Comparison of ENCODE assay signal across 8 mouse cellular contexts in genomic region chr19:59345081-59345657, GRCm38 (mm10). TPM values are rescaled to one million over a fixed set of nuclear protein-coding genes. Genes with fewer than 3 reads are reported as not detected.
DNase-seq lines count a peak whose midpoint lies in the region; ATAC-seq and TF ChIP-seq lines count a peak whose summit lies in the region.

No protein-coding gene starts in this region.

- H3K9ac ChIP-seq in heart, embryonic 15.5 days = peak overlapping the region; percentile 96
- H3K9ac ChIP-seq in kidney, postnatal 0 days (ENCODE audit: low read depth, low read length) = peak overlapping the region; percentile 92
- H3K9ac ChIP-seq in lung, embryonic 14.5 days = peak overlapping the region; percentile 91
- peak overlapping the region; percentile 87 for H3K9ac ChIP-seq in neural tube, embryonic 13.5 days

- peak overlapping the region; percentile 94 for H3K27ac ChIP-seq in heart, embryonic 15.5 days
- peak overlapping the region; percentile 93 for H3K27ac ChIP-seq in kidney, postnatal 0 days
- H3K27ac ChIP-seq in lung, embryonic 14.5 days (ENCODE audit: low read depth) = peak overlapping the region; percentile 92
- peak overlapping the region; percentile 96 for H3K27ac ChIP-seq in neural tube, embryonic 13.5 days (replicated peaks)

- DNase-seq in CD8-positive naive resting alpha-beta T cell, adult 2 months (ENCODE audit: low read depth in 2 of 2, low spot score in 2 of 2) = peak; percentile 59 to 62
- DNase-seq in adrenal gland, adult 2 months = peak; percentile 74
- DNase-seq in kidney, postnatal 0 days (ENCODE audit: low spot score) = peak; percentile 72
- peak; percentile 57 for DNase-seq in lung, embryonic 14.5 days
- peak; percentile 54 for DNase-seq in urinary bladder, adult 2 months (ENCODE audit: low spot score)

- under 1% methylated on average over 63 of the region's 70 CpGs for WGBS in heart, embryonic 15.5 days
- WGBS in kidney, postnatal 0 days = under 1% methylated on average over 67 of the region's 70 CpGs
- WGBS in lung, embryonic 14.5 days = under 1% methylated on average over 54 of the region's 70 CpGs
- 0% methylated on average over 65 of the region's 70 CpGs for WGBS in neural tube, embryonic 13.5 days

- peak overlapping the region; percentile 98 for H3K4me3 ChIP-seq in heart, embryonic 15.5 days
- peak overlapping the region; percentile 93 for H3K4me3 ChIP-seq in kidney, postnatal 0 days (replicated peaks; ENCODE audit: low read depth, low read length)
- H3K4me3 ChIP-seq in lung, embryonic 14.5 days (ENCODE audit: low read depth, low read length) = peak overlapping the region; percentile 91
- H3K4me3 ChIP-seq in neural tube, embryonic 13.5 days = peak overlapping the region; percentile 79

- no peaks in the 10 kb centered on the region for H3K9me3 ChIP-seq in heart, embryonic 15.5 days (replicated peaks)
- no peaks in the 10 kb centered on the region for H3K9me3 ChIP-seq in kidney, postnatal 0 days (replicated peaks; ENCODE audit: low read length)
- H3K9me3 ChIP-seq in lung, embryonic 14.5 days (ENCODE audit: low read depth, low read length) = no peaks in the 10 kb centered on the region
- H3K9me3 ChIP-seq in neural tube, embryonic 13.5 days = no peaks in the 10 kb centered on the region

- H3K4me1 ChIP-seq in heart, embryonic 15.5 days (replicated peaks) = peaks cover 27% of the 10 kb centered on the region
- peaks cover 6% of the 10 kb centered on the region; the same call in 1 of the 2 replicates for H3K4me1 ChIP-seq in kidney, postnatal 0 days (replicated peaks; ENCODE audit: insufficient read depth, low read length)
- peaks cover 6% of the 10 kb centered on the region for H3K4me1 ChIP-seq in lung, embryonic 14.5 days (ENCODE audit: insufficient read depth)
- H3K4me1 ChIP-seq in neural tube, embryonic 13.5 days (replicated peaks) = peaks cover 48% of the 10 kb centered on the region

- no peaks in the 10 kb centered on the region for H3K36me3 ChIP-seq in heart, embryonic 15.5 days
- no peaks in the 10 kb centered on the region for H3K36me3 ChIP-seq in kidney, postnatal 0 days (ENCODE audit: insufficient read depth, low read length)
- H3K36me3 ChIP-seq in lung, embryonic 14.5 days (ENCODE audit: insufficient read depth) = no peaks in the 10 kb centered on the region
- no peaks in the 10 kb centered on the region for H3K36me3 ChIP-seq in neural tube, embryonic 13.5 days

- peak overlapping the region; percentile 98 for H3K4me2 ChIP-seq in heart, embryonic 15.5 days
- H3K4me2 ChIP-seq in kidney, postnatal 0 days (ENCODE audit: low read length) = peak overlapping the region; percentile 97
- H3K4me2 ChIP-seq in lung, embryonic 14.5 days = peak overlapping the region; percentile 98
- H3K4me2 ChIP-seq in neural tube, embryonic 13.5 days = peak overlapping the region; percentile 100

- TF ChIP-seq CTCF in kidney, postnatal 0 days (IDR thresholded peaks at IDR 0.05; ENCODE audit: low read depth) = peak; percentile 25; the same call in 1 of the 2 replicates
- peak; percentile 27; the same call in 1 of the 2 replicates for TF ChIP-seq CTCF in lung, embryonic 14.5 days (IDR thresholded peaks at IDR 0.05; ENCODE audit: low read depth)

- peaks cover 11% of the 10 kb centered on the region; the same call in 1 of the 2 replicates for H3K27me3 ChIP-seq in heart, embryonic 15.5 days
- H3K27me3 ChIP-seq in kidney, postnatal 0 days (ENCODE audit: insufficient read depth, low read length) = no peaks in the 10 kb centered on the region
- H3K27me3 ChIP-seq in lung, embryonic 14.5 days (ENCODE audit: insufficient read depth, low read length) = no peaks in the 10 kb centered on the region
- no peaks in the 10 kb centered on the region for H3K27me3 ChIP-seq in neural tube, embryonic 13.5 days

- ATAC-seq in erythroid progenitor cell, adult 5-6 weeks (replicated peaks; ENCODE audit: low FRiP score, poor library complexity, severe bottlenecking) = peak; percentile 63
- peak; percentile 44 for ATAC-seq in heart, embryonic 15.5 days (replicated peaks; ENCODE audit: insufficient number of reproducible peaks, insufficient read depth, low FRiP score, low read depth)
- ATAC-seq in kidney, postnatal 0 days (replicated peaks; ENCODE audit: low FRiP score, low read depth) = peak; percentile 52
- peak; percentile 72 for ATAC-seq in lung, embryonic 14.5 days (ENCODE audit: insufficient read depth)
- peak; percentile 66 for ATAC-seq in neural tube, embryonic 13.5 days (ENCODE audit: low read depth)

RNA-seq across cellular contexts. Expression of gene Pdzd8, which starts 0.4 kb away (rescaled TPM):
- 10 to 100 TPM; 32.1 to 33.7 TPM for total RNA-seq in adrenal gland, adult 2 months (2021)
- polyA plus RNA-seq in adrenal gland, adult 2 months (2012; rRNA removed) = 10.2 and 11.3 TPM in 2 replicates
- total RNA-seq in erythroid progenitor cell, adult 5-6 weeks (2015; ENCODE audit: low replicate concordance) = 41.8 and 55.3 TPM in 2 replicates
- 51.1 and 56.0 TPM in 2 replicates for total RNA-seq in erythroid progenitor cell, adult 5-6 weeks (2017; ENCODE audit: low replicate concordance)
- 6.9 and 8.0 TPM in 2 replicates for polyA plus RNA-seq in heart, embryonic 15.5 days (2015; fragmentation: Nextera tagmentation; extraction: Ambion mirVana)
- 8.1 and 8.8 TPM in 2 replicates for polyA plus RNA-seq in kidney, postnatal 0 days (2015; fragmentation: Nextera tagmentation; extraction: Ambion mirVana)
- 15.9 and 16.5 TPM in 2 replicates for polyA plus RNA-seq in lung, embryonic 14.5 days (2014; fragmentation: Nextera tagmentation; extraction: Ambion mirVana)
- polyA plus RNA-seq in neural tube, embryonic 13.5 days (2015; fragmentation: Nextera tagmentation; extraction: Ambion mirVana) = 10.4 and 10.9 TPM in 2 replicates
- polyA plus RNA-seq in urinary bladder, adult 2 months (2012; rRNA removed) = 10.1 and 13.0 TPM in 2 replicates

RNA-seq across cellular contexts. Expression of gene Rps12-ps3, which starts 23.1 kb away (rescaled TPM):
- 100 to 1,000 TPM; 445 to 681 TPM for total RNA-seq in adrenal gland, adult 2 months (2021)
- polyA plus RNA-seq in adrenal gland, adult 2 months (2012; rRNA removed) = 1,063 and 1,394 TPM in 2 replicates
- 168 and 202 TPM in 2 replicates for total RNA-seq in erythroid progenitor cell, adult 5-6 weeks (2015; ENCODE audit: low replicate concordance)
- 155 and 186 TPM in 2 replicates for total RNA-seq in erythroid progenitor cell, adult 5-6 weeks (2017; ENCODE audit: low replicate concordance)
- polyA plus RNA-seq in heart, embryonic 15.5 days (2015; fragmentation: Nextera tagmentation; extraction: Ambion mirVana) = 6.0 TPM in 1 of 2 replicates, not detected in the other
- 23.1 and 38.7 TPM in 2 replicates for polyA plus RNA-seq in kidney, postnatal 0 days (2015; fragmentation: Nextera tagmentation; extraction: Ambion mirVana)
- 30.7 and 43.3 TPM in 2 replicates for polyA plus RNA-seq in lung, embryonic 14.5 days (2014; fragmentation: Nextera tagmentation; extraction: Ambion mirVana)
- 4.9 and 12.1 TPM in 2 replicates for polyA plus RNA-seq in neural tube, embryonic 13.5 days (2015; fragmentation: Nextera tagmentation; extraction: Ambion mirVana)
- 413 and 509 TPM in 2 replicates for polyA plus RNA-seq in urinary bladder, adult 2 months (2012; rRNA removed)

Comparison
In these comparisons a context has a peak if more than half of its experiments do, and no peak if none do; other contexts are left out.
1. Peak in every context shown above with its lines: DNase-seq, ATAC-seq, H3K4me3 ChIP-seq and H3K27ac ChIP-seq.